Mouse (Mus musculus) heart, adult 8-10 months (tissue): ENCODE data around the gene Rnf152. TPM values are rescaled to one million over a fixed set of nuclear protein-coding genes. Genes with fewer than 3 reads are reported as not detected.

Source experiments
- DNase-seq: peaks from one replicate; pipeline ENCODE4 v3.0.0; 2022; ENCODE audit warnings: low spot score
- total RNA-seq, 4 experiments: library from RNA; stranded (reverse); gene quantifications; 2 replicates each; pipeline ENCODE4 v1.2.4; 2022

The Rnf152 gene
- total RNA-seq, 4 experiments from 2014 or later = 1.1 to 2.1 (median 1.4) TPM

- DNase-seq = no peak
Measured at GRCm38 (mm10) chr1:105312601-105312901, 44.0 kb downstream of the Rnf152 start.

- DNase-seq = peak; percentile 62
Measured at GRCm38 (mm10) chr1:105311899-105312600, 44.5 kb downstream of the Rnf152 start.

GRCm38 (mm10) chr1:105302164-105302563 is 54.3 kb downstream of the Rnf152 start:
- DNase-seq = no peak

- no peak for DNase-seq
Measured at GRCm38 (mm10) chr1:105301764-105302163, 54.7 kb downstream of the Rnf152 start.

GRCm38 (mm10) chr1:105291859-105292258 is 64.7 kb downstream of the Rnf152 start:
- no peak for DNase-seq

- DNase-seq = no peak
Measured at GRCm38 (mm10) chr1:105287536-105287935, 69.0 kb downstream of the Rnf152 start.

GRCm38 (mm10) chr1:105286906-105287305 is 69.6 kb downstream of the Rnf152 start:
- no peak for DNase-seq

GRCm38 (mm10) chr1:105285001-105285400 is 71.5 kb downstream of the Rnf152 start:
- no peak for DNase-seq

GRCm38 (mm10) chr1:105284116-105284515 is 72.4 kb downstream of the Rnf152 start:
- DNase-seq = no peak

- no peak for DNase-seq
Measured at GRCm38 (mm10) chr1:105281277-105281676, 75.2 kb downstream of the Rnf152 start.

- DNase-seq = no peak
Measured at GRCm38 (mm10) chr1:105280160-105280559, 76.3 kb downstream of the Rnf152 start.

- DNase-seq = no peak
Measured at GRCm38 (mm10) chr1:105274500-105275194, 81.9 kb downstream of the Rnf152 start.

- DNase-seq = no peak
Measured at GRCm38 (mm10) chr1:105271104-105271503, 85.4 kb downstream of the Rnf152 start.

- DNase-seq = peak; percentile 13
Measured at GRCm38 (mm10) chr1:105263283-105264033, 93.1 kb downstream of the Rnf152 start.

- no peak for DNase-seq
Measured at GRCm38 (mm10) chr1:105260200-105260599, 96.3 kb downstream of the Rnf152 start.

- DNase-seq = no peak
Measured at GRCm38 (mm10) chr1:105257199-105257598, 99.3 kb downstream of the Rnf152 start.

- DNase-seq = no peak
Measured at GRCm38 (mm10) chr1:105249190-105249589, 107.3 kb downstream of the Rnf152 start.

GRCm38 (mm10) chr1:105246651-105247050 is 109.9 kb downstream of the Rnf152 start:
- no peak for DNase-seq

- DNase-seq = no peak
Measured at GRCm38 (mm10) chr1:105246075-105246574, 110.4 kb downstream of the Rnf152 start.

- DNase-seq = peak; percentile 9
Measured at GRCm38 (mm10) chr1:105243359-105244142, 113.0 kb downstream of the Rnf152 start.

- DNase-seq = no peak
Measured at GRCm38 (mm10) chr1:105240185-105240584, 116.3 kb downstream of the Rnf152 start.
